Mouse (Mus musculus): ENCODE results near the gene Rcan3. TPM values are rescaled to one million over a fixed set of nuclear protein-coding genes. Genes with fewer than 3 reads are reported as not detected.

The Rcan3 gene
- polyA plus RNA-seq, 1 experiment from 2014 or later: 12.6 TPM

DNA sequence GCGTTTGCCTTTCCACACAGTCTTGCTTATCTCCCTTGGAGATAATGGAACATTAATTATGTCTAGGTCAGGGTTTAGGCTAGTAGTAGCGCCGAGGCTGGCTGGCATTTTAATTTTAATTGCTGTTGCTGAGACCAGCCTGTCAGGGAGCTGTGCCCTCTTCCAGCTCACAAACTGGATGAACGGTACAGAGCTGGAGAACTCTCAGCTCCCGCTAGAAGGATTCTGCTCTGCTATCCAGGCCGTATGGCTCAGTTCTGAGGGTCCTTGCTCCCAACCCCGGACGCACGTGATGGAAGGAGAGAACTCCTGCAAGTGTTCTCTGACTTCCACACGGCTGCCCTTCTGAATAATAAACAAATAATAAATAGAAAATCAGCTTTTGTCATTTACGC, 739 bp upstream of the Rcan3 start:
- Histone ChIP-seq H3K27ac (ENCODE audit: low read length) (peak overlapping the region; percentile 62; the same call in 1 of the 2 replicates), H3K36me3 (ENCODE audit: insufficient read depth, low read length) (no peaks in the 10 kb centered on the region)
- WGBS: 23% methylated on average over 11 of the region's 11 CpGs

DNA sequence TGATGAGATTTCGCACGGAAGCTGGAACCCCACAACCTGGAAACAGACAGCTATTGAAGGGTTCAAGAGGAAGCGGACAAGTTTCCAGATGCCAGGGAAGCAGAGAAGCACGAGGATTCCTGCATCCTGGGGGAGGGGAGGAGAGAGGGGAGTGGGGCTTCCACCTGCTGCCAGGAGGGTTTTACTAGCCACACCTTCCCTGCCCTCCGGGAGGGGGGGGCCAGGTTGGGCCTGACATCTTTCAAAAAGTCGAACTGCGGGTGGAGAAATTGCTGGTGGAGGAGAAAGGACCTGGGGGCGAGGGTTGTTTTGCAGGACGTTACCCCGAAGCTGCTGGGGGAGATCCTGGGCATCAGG, 589 bp downstream of the Rcan3 start:
- peak; percentile 27 for DNase-seq (ENCODE audit: low spot score)

More for the DNA sequence above, 739 bp upstream of the Rcan3 start:
- Histone ChIP-seq H3K9ac (replicated peaks; ENCODE audit: low read depth) (0 out of 2 replicates have a peak overlapping the region, but pooled peaks have one; percentile 32), H3K4me1 (ENCODE audit: insufficient read depth, low read depth, low read length) (peaks cover 9% of the 10 kb centered on the region; the same call in 1 of the 2 replicates), H3K4me3 (ENCODE audit: low read depth, low read length) (peak overlapping the region; percentile 70), H3K27me3 (replicated peaks; ENCODE audit: insufficient read depth, low read length) (no peaks in the 10 kb centered on the region), H3K4me2 (replicated peaks; ENCODE audit: low read depth, low read length) (peak overlapping the region; percentile 88), H3K9me3 (ENCODE audit: low read length) (no peaks in the 10 kb centered on the region)
- DNase-seq (ENCODE audit: low spot score) (peak; percentile 12), ATAC-seq (no peak)
- TF ChIP-seq CTCF (IDR thresholded peaks at IDR 0.05) (no peak), EP300 (IDR thresholded peaks at IDR 0.05) (no peak)

DNA sequence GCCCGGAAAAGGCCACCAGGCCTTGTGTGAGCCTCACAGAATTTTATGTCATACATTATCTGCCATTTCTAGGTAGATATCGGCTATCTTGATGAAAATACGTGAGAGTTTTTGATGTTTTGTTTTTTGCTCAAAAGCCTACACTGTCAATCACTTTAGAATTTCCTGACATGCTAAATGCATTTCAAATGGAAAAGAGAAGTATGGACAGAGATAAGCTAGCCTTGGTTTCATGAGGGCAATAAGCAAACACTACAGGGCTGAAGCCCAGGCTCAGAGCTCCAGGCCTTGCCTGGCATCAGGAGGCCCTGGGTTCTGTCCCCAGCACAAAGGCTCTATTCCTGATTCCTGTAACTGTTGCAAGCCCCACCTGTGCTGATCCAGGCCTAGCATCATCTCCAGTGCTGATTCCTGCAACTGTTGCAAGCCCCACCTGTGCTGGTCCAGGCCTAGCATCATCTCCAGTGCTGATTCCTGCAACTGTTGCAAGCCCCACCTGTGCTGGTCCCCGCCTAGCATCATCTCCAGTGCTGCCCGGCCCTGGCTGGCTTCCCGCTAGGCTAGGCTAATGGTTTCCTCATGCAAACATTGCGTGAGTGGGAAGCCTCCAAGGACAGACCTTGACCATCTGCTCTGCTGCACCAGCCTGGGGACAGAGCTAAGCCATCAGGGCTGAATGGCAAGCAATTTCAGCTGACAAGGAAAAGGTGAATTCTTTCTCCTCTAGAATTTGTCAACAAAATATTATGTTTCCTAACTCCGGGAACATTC, 3.5 kb downstream of the Rcan3 start:
- Histone ChIP-seq H3K9me3 (ENCODE audit: low read length) (no peaks in the 10 kb centered on the region), H3K4me2 (replicated peaks; ENCODE audit: low read depth, low read length) (no peak overlapping the region), H3K27me3 (replicated peaks; ENCODE audit: insufficient read depth, low read length) (no peaks in the 10 kb centered on the region), H3K4me1 (ENCODE audit: insufficient read depth, low read depth, low read length) (peaks cover 9% of the 10 kb centered on the region; the same call in 1 of the 2 replicates), H3K9ac (replicated peaks; ENCODE audit: low read depth) (no peak overlapping the region), H3K27ac (ENCODE audit: low read length) (no peak overlapping the region), H3K36me3 (ENCODE audit: insufficient read depth, low read length) (no peaks in the 10 kb centered on the region), H3K4me3 (ENCODE audit: low read depth, low read length) (no peak overlapping the region)
- no peak for ATAC-seq
- TF ChIP-seq CTCF (IDR thresholded peaks at IDR 0.05) (no peak), EP300 (IDR thresholded peaks at IDR 0.05) (no peak)
- 77% methylated on average over 8 of the region's 8 CpGs for WGBS
- no peak for DNase-seq (ENCODE audit: low spot score)

More for the DNA sequence above, 589 bp downstream of the Rcan3 start:
- no peaks in the 10 kb centered on the region for H3K9me3 ChIP-seq (ENCODE audit: low read length)
- H3K36me3 ChIP-seq (ENCODE audit: insufficient read depth, low read length): no peaks in the 10 kb centered on the region
- WGBS: 11% methylated on average over 10 of the region's 10 CpGs
- H3K27me3 ChIP-seq (replicated peaks; ENCODE audit: insufficient read depth, low read length): no peaks in the 10 kb centered on the region
- H3K4me3 ChIP-seq (ENCODE audit: low read depth, low read length): peak overlapping the region; percentile 70
- ATAC-seq: no peak
- TF ChIP-seq CTCF (IDR thresholded peaks at IDR 0.05) (no peak), EP300 (IDR thresholded peaks at IDR 0.05) (no peak)
- H3K27ac ChIP-seq (ENCODE audit: low read length): peak overlapping the region; percentile 26; the same call in 1 of the 2 replicates
- H3K9ac ChIP-seq (replicated peaks; ENCODE audit: low read depth): peak overlapping the region; percentile 58; the same call in 1 of the 2 replicates
- H3K4me1 ChIP-seq (ENCODE audit: insufficient read depth, low read depth, low read length): peaks cover 9% of the 10 kb centered on the region; the same call in 1 of the 2 replicates
- peak overlapping the region; percentile 88 for H3K4me2 ChIP-seq (replicated peaks; ENCODE audit: low read depth, low read length)

DNA sequence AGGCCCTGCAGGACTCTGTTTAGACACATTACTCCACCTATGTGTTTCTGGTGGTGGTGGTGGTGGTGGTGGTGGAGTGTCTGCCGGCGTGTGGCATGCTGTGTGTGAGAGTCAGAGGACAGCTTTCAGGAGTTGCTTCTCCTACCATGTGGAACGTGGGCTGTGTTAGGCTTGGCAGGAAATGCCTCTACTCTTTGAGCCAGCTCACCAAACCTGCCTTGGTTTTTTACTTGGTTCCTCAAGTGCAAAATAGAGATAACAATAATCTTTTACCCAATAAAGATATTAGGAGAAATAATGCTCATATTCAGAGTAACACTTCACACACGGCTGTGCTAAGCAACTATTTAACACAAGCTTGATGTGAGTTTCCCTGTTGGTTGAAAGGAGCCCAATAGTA, 4.3 kb downstream of the Rcan3 start:
- ATAC-seq (no peak), DNase-seq (ENCODE audit: low spot score) (no peak)
- H3K4me1 ChIP-seq (ENCODE audit: insufficient read depth, low read depth, low read length): peaks cover 7% of the 10 kb centered on the region; the same call in 1 of the 2 replicates
- H3K9me3 ChIP-seq (ENCODE audit: low read length): no peaks in the 10 kb centered on the region
- no peak overlapping the region for H3K4me2 ChIP-seq (replicated peaks; ENCODE audit: low read depth, low read length)
- H3K27ac ChIP-seq (ENCODE audit: low read length): no peak overlapping the region
- H3K36me3 ChIP-seq (ENCODE audit: insufficient read depth, low read length): no peaks in the 10 kb centered on the region
- WGBS: 79% methylated on average over 4 of the region's 4 CpGs
- H3K9ac ChIP-seq (replicated peaks; ENCODE audit: low read depth): no peak overlapping the region
- TF ChIP-seq EP300 (IDR thresholded peaks at IDR 0.05) (no peak), CTCF (IDR thresholded peaks at IDR 0.05) (no peak)
- H3K27me3 ChIP-seq (replicated peaks; ENCODE audit: insufficient read depth, low read length): no peaks in the 10 kb centered on the region
- no peak overlapping the region for H3K4me3 ChIP-seq (ENCODE audit: low read depth, low read length)

DNA sequence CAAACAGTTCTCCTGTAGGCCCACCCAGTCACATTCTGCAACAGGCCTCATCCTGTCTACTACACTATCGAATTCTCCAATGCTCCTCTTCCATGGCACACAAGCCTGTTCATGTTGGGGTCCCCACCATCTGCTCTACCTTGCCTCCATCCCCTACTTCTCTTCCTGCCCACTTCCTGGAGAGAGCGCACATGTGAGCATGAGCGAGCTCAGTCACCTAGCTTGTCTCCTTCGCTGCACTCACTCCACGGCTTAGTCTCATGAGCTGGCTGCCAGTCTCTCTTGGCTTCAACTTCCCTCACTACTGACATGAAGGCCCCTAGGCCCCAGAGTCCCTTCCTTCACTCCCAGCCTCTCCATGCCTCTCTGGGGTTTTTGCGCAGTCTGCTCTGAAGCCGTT, 7.1 kb downstream of the Rcan3 start:
- WGBS: 92% methylated on average over 7 of the region's 7 CpGs
- no peaks in the 10 kb centered on the region for H3K4me1 ChIP-seq (ENCODE audit: insufficient read depth, low read depth, low read length)
- no peak for ATAC-seq

DNA sequence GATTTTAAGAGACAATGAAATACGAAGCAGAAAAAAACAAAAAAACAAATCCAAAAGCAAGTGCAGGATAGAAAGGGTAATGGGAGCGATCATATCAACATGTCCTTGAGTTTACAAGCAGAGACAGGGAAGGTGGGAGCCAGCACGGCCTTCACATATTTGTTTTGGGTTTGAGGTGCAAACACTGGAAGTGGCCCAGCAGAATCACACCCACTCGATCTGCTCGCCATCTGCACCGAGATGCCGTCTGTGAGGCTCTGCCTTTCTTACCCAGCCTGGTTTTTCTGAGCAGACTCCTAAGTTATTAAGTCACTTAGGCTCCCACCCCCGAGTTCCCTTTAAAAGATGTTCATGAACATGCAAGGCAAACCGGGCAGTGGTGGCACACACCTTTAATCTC, 8.0 kb downstream of the Rcan3 start:
- no peak overlapping the region for H3K9ac ChIP-seq (replicated peaks; ENCODE audit: low read depth)
- H3K4me1 ChIP-seq (ENCODE audit: insufficient read depth, low read depth, low read length): no peaks in the 10 kb centered on the region
- H3K36me3 ChIP-seq (ENCODE audit: insufficient read depth, low read length): no peaks in the 10 kb centered on the region
- no peaks in the 10 kb centered on the region for H3K9me3 ChIP-seq (ENCODE audit: low read length)
- WGBS: 54% methylated on average over 9 of the region's 9 CpGs
- no peak for DNase-seq (ENCODE audit: low spot score)
- no peak overlapping the region for H3K4me3 ChIP-seq (ENCODE audit: low read depth, low read length)
- no peak overlapping the region for H3K4me2 ChIP-seq (replicated peaks; ENCODE audit: low read depth, low read length)
- no peaks in the 10 kb centered on the region for H3K27me3 ChIP-seq (replicated peaks; ENCODE audit: insufficient read depth, low read length)
- no peak for ATAC-seq
- H3K27ac ChIP-seq (ENCODE audit: low read length): no peak overlapping the region
- no peak for TF ChIP-seq EP300 (IDR thresholded peaks at IDR 0.05)
- no peak for TF ChIP-seq CTCF (IDR thresholded peaks at IDR 0.05)

More for the DNA sequence above, 7.1 kb downstream of the Rcan3 start:
- Histone ChIP-seq H3K9me3 (ENCODE audit: low read length) (no peaks in the 10 kb centered on the region), H3K4me2 (replicated peaks; ENCODE audit: low read depth, low read length) (no peak overlapping the region), H3K36me3 (ENCODE audit: insufficient read depth, low read length) (no peaks in the 10 kb centered on the region), H3K4me3 (ENCODE audit: low read depth, low read length) (no peak overlapping the region), H3K27me3 (replicated peaks; ENCODE audit: insufficient read depth, low read length) (no peaks in the 10 kb centered on the region), H3K27ac (ENCODE audit: low read length) (no peak overlapping the region), H3K9ac (replicated peaks; ENCODE audit: low read depth) (no peak overlapping the region)
- TF ChIP-seq EP300 (IDR thresholded peaks at IDR 0.05) (no peak), CTCF (IDR thresholded peaks at IDR 0.05) (no peak)
- no peak for DNase-seq (ENCODE audit: low spot score)
